Mouse (Mus musculus) limb, embryonic 14.5 days (tissue): ENCODE data around the gene Mapkbp1. TPM values are rescaled to one million over a fixed set of nuclear protein-coding genes. Genes with fewer than 3 reads are reported as not detected.

Source experiments
- ATAC-seq: fragments of 200-750 bp; cut with Nextera tagmentation; 2 replicates; pipeline ENCODE4 v1.8.0; 2017; ENCODE audit warnings: low read depth, moderate number of reproducible peaks, moderate TSS enrichment; ENCODE audit not compliant: low FRiP score
- DNase-seq: peaks from one replicate; pipeline ENCODE4 v3.0.0-alpha.2; 2015; ENCODE audit warnings: low spot score
- H3K27ac ChIP-seq: fragments of 300-500 bp; sonication (generic); replicated peaks from 2 replicates; pipeline ENCODE4 v1.5.1; 2014; ENCODE audit warnings: low read depth, mild to moderate bottlenecking, low read length, moderate library complexity, mixed read lengths
- H3K27me3 ChIP-seq: fragments of 300-500 bp; sonication (generic); 2 replicates; pipeline ENCODE4 v1.6.1; 2014; ENCODE audit warnings: low read length, mixed read lengths; ENCODE audit not compliant: control insufficient read depth, insufficient read depth
- H3K36me3 ChIP-seq: fragments of 300-500 bp; sonication (generic); 2 replicates; pipeline ENCODE4 v1.6.1; 2014; ENCODE audit warnings: mild to moderate bottlenecking, low read length, moderate library complexity, mixed read lengths; ENCODE audit not compliant: control insufficient read depth, insufficient read depth
- H3K4me1 ChIP-seq: fragments of 300-500 bp; sonication (generic); 2 replicates; pipeline ENCODE4 v1.6.1; 2014; ENCODE audit warnings: antibody characterized with exemption, low read length, mixed read lengths; ENCODE audit not compliant: control insufficient read depth, insufficient read depth
- H3K4me2 ChIP-seq: fragments of 300-500 bp; sonication (generic); replicated peaks from 2 replicates; pipeline ENCODE4 v1.6.1; 2014; ENCODE audit warnings: low read depth, mild to moderate bottlenecking, low read length, moderate library complexity; ENCODE audit not compliant: severe bottlenecking
- H3K4me3 ChIP-seq: fragments of 300-500 bp; sonication (generic); replicated peaks from 2 replicates; pipeline ENCODE4 v1.5.1; 2014; ENCODE audit warnings: low read length
- H3K9ac ChIP-seq: fragments of 300-500 bp; sonication (generic); 2 replicates; pipeline ENCODE4 v1.6.1; 2014; ENCODE audit warnings: mild to moderate bottlenecking, low read depth, low read length, moderate library complexity; ENCODE audit not compliant: severe bottlenecking
- H3K9me3 ChIP-seq: fragments of 300-500 bp; sonication (generic); 2 replicates; pipeline ENCODE4 v1.6.1; 2016; ENCODE audit warnings: low read length; ENCODE audit not compliant: control insufficient read depth
- POLR2A ChIP-seq: fragments of 200-500 bp; IDR thresholded peaks from 2 replicates; pipeline ENCODE4 v1.8.0; 2012; ENCODE audit warnings: inconsistent platforms, mild to moderate bottlenecking, moderate library complexity, borderline replicate concordance; ENCODE audit not compliant: insufficient read depth, insufficient read length; ENCODE audit errors: extremely low read depth
- WGBS: fragments of 180-500 bp; shearing (Covaris S2); extraction: QIAGEN DNeasy Blood & Tissue Kit; methylation state at CpG from one replicate; pipeline ENCODE4 v1.1.7; 2014; 5-methylcytosine and 5-hydroxymethylcytosine counted together
- polyA plus RNA-seq, 2 experiments: library from polyadenylated mRNA; depleted of rRNA in 1 of 2; stranded (reverse) in 1 of 2; unstranded in 1 of 2; fragments of >200 nt; fragmentation: Nextera tagmentation in 1 of 2; extraction: Ambion mirVana in 1 of 2; gene quantifications; 2 replicates each; pipeline versions ENCODE4 v1.2.1 to v1.2.3; 2012 to 2014

The Mapkbp1 gene
- polyA plus RNA-seq, 2 experiments, result 4.2 to 26.2 TPM

DNA sequence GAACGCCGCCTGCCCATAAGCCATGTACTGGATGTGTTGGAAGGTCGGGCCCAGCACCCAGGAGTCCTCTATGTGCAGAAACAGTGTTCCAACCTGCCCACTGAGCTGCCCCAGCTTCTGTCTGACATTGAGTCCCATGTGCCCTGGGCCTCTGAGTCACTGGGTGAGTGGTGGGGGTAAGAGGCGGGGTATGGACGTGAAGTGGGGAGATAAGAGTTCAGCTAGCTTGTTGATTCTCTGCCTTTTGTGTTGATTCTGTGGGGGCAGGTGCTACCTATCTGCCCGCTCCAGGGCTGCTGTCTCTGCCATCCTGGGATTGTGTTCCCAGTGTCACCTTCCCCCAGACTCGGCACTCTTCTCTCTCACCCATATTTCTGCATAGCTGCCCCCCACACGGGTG lies 57.9 kb downstream of the Mapkbp1 start:
- no peak overlapping the region for H3K4me3 ChIP-seq
- peaks cover 11% of the 10 kb centered on the region for H3K4me1 ChIP-seq
- no peaks in the 10 kb centered on the region for H3K9me3 ChIP-seq
- no peak for TF ChIP-seq POLR2A
- no peak overlapping the region for H3K9ac ChIP-seq
- ATAC-seq (no peak), DNase-seq (no peak)
- H3K36me3 ChIP-seq, result peaks cover 50% of the 10 kb centered on the region
- no peak overlapping the region for H3K4me2 ChIP-seq
- 88% methylated on average over 8 of the region's 8 CpGs for WGBS
- H3K27me3 ChIP-seq, result no peaks in the 10 kb centered on the region
- H3K27ac ChIP-seq, result no peak overlapping the region

DNA sequence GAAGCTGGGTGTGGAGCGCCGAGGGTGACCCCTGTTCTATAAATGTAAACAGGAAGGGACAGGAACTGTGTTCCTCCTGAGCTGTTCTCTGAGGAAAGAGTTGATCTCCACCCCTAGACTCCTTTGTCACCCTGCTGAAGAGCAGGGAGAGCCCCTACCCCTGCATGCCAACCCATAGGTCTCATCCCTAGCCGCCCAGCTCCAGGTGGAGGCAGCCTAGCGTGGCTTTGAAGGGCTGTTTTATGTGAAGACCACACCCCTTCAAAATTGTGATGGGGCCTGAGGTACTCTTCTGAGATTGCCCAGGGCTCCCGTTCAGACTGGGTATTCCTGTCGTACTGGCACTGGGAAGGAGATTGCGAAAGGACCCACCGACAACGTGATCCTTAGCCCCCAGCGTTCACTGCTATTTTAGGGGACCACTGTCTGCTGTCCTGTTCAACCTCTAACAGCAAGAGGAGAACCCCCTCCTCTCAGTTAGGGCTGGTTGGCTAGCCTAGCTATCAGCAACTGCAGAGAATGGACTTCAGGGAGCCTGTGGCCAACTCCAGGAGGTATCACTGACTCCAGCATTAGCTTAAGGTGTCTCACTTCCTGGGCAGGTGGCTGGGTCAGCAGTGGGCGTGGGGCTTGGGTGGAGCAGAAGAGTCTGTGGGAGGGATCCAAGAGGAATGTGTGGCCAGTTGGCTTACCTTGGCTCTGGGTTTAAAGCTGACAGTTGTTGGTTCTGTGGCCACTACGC lies 60.4 kb downstream of the Mapkbp1 start, which contains the start of gene Pla2g4b:
Gene Pla2g4b (plus strand): TSS at position 692 of the 742 bp plus-strand sequence.
- ATAC-seq, result no peak

DNA sequence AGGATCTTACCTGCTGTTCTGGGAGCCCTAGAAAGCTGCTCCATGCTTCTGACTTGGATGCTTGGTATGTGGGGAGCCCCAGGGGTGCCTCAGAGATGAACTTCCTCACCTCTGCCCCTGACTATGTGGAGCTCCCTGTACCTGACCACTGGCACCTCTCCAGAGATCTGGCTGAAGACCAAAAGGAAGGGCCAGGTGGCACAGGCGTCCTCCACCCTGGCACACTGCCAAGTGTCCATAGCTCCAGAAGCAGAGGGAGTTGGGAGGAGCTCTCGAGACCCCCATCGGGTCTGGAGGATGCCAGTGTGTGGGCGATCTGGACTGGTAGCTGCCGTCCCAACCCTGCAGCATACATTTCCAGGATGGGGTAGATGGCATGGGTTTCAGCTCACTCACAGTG lies 61.2 kb downstream of the Mapkbp1 start:
- Histone ChIP-seq H3K4me1 (no peaks in the 10 kb centered on the region; the same call in 1 of the 2 replicates), H3K27ac (no peak overlapping the region), H3K36me3 (peaks cover 77% of the 10 kb centered on the region), H3K9me3 (no peaks in the 10 kb centered on the region), H3K4me2 (no peak overlapping the region), H3K4me3 (no peak overlapping the region), H3K27me3 (no peaks in the 10 kb centered on the region), H3K9ac (no peak overlapping the region)
- no peak for TF ChIP-seq POLR2A
- DNase-seq (no peak), ATAC-seq (no peak)
- 82% methylated on average over 5 of the region's 5 CpGs for WGBS

More for the DNA sequence above, 60.4 kb downstream of the Mapkbp1 start, which contains the start of gene Pla2g4b:
- Histone ChIP-seq H3K9ac (no peak within 1 kb of the TSS), H3K4me1 (peaks cover 7% of the 10 kb centered on the region), H3K9me3 (no peaks in the 10 kb centered on the region), H3K4me2 (no peak within 1 kb of the TSS), H3K27me3 (no peaks in the 10 kb centered on the region), H3K27ac (no peak within 1 kb of the TSS), H3K36me3 (peaks cover 69% of the 10 kb centered on the region), H3K4me3 (no peak within 1 kb of the TSS)
- 86% methylated on average over 12 of the region's 12 CpGs for WGBS
- DNase-seq, result no peak
- TF ChIP-seq POLR2A, result no peak

DNA sequence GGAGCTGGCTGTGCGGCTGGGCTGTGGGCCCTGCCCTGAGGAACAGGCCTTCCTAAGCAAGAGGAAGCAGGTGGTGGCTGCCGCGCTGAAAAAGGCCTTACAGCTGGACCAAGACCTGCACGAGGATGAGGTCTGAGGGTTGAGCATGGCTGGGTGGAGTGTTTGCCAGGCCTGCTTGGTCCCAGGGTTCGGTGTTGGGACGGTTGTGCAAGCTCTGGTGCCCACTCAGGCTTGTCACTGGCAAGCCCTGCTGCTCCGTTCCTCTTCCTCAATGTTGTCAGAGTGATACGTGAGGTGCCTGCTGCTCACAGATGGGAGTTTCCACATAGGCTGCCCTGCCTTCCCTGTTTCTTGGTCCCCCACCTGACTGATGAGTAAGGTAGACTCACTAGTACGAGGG lies 65.2 kb downstream of the Mapkbp1 start:
- peaks cover 84% of the 10 kb centered on the region for H3K36me3 ChIP-seq
- H3K9ac ChIP-seq, result no peak overlapping the region
- H3K4me1 ChIP-seq, result no peaks in the 10 kb centered on the region
- WGBS, result 93% methylated on average over 9 of the region's 9 CpGs
- H3K27ac ChIP-seq, result no peak overlapping the region
- H3K9me3 ChIP-seq, result no peaks in the 10 kb centered on the region
- ATAC-seq (no peak), DNase-seq (no peak)
- H3K27me3 ChIP-seq, result no peaks in the 10 kb centered on the region
- TF ChIP-seq POLR2A, result no peak
- no peak overlapping the region for H3K4me3 ChIP-seq
- no peak overlapping the region for H3K4me2 ChIP-seq

DNA sequence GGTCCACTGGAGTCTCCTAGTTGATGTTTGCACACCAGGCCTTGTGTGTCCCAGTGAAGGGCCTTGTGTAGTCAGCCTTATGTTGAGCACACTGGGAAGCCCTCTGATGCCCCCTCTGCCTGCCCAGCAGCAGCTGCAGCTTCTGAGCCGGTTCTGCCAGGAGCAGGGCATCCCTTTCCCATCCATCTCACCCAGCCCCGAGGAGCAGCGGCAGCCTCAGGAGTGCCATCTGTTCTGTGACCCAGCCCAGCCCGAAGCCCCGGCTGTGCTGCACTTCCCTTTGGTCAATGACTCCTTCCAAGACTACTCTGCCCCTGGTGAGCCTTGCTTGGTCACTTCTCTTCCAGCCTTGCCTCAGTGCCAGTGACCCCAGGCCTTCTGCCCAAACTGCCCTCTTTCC lies 68.5 kb downstream of the Mapkbp1 start:
- no peak for DNase-seq

More for the DNA sequence above, 68.5 kb downstream of the Mapkbp1 start:
- Histone ChIP-seq H3K4me3 (no peak overlapping the region), H3K4me2 (no peak overlapping the region), H3K9ac (no peak overlapping the region), H3K9me3 (no peaks in the 10 kb centered on the region), H3K27ac (no peak overlapping the region), H3K36me3 (peaks cover 61% of the 10 kb centered on the region), H3K27me3 (no peaks in the 10 kb centered on the region), H3K4me1 (peaks cover 19% of the 10 kb centered on the region)
- WGBS, result 90% methylated on average over 5 of the region's 5 CpGs
- TF ChIP-seq POLR2A, result no peak
- ATAC-seq, result no peak
